ENCODE assay signal across 1 mouse cellular context in the genomic region with DNA sequence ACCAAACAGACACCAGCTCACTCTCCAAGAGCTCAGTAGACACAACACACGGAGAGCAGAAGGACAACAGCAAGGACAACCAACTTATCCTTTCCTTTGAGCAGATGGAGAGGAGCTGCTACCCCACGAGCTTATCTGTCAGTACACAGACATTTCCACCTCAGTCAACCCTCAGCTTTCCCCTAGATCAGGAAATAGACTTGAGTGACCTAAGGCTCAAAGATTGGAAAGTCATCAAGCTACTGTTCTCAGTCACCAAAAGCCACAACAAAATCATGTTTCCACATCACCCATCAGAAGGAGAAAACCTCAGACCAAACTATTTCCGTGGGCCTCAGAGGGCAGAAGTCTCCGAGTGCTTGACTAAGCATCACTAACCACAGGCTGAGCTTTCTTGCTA.
TF ChIP-seq lines count a peak whose summit lies in the region.

No protein-coding gene starts in this region.

TF ChIP-seq in CH12.LX, 34 proteins besides CTCF, POLR2A, EP300 and RAD21 (continued from another document):
- TF ChIP-seq ELF1 (IDR thresholded peaks at IDR 0.05; ENCODE audit: low read depth, low read length) (peak; percentile 75; the same call in 1 of the 2 replicates), MXI1 (IDR thresholded peaks at IDR 0.05; ENCODE audit: low read depth, low read length) (peak; percentile 88; the same call in 1 of the 2 replicates), SMC3 (IDR thresholded peaks at IDR 0.05; ENCODE audit: low read depth, low read length) (no peak; the same call in 1 of the 2 replicates), ZC3H11A (IDR thresholded peaks at IDR 0.05; ENCODE audit: low read depth, low read length) (no peak), MAX (IDR thresholded peaks at IDR 0.05; ENCODE audit: low read length) (peak; percentile 41; the same call in 1 of the 2 replicates), E2F4 (IDR thresholded peaks at IDR 0.05; ENCODE audit: insufficient replicate concordance, low read depth, low read length) (no peak), USF1 (IDR thresholded peaks at IDR 0.05; ENCODE audit: low read depth, low read length) (no peak), NRF1 (IDR thresholded peaks at IDR 0.05; ENCODE audit: low read depth, low read length) (no peak), RCOR1 (conservative IDR thresholded peaks at IDR 0.05; ENCODE audit: low read depth, low read length) (peak; percentile 100), POLR2AphosphoS2 (IDR thresholded peaks at IDR 0.05; ENCODE audit: low read depth, low read length) (no peak)
